Comparison of ENCODE assay signal across 11 mouse cellular contexts in the genomic region with DNA sequence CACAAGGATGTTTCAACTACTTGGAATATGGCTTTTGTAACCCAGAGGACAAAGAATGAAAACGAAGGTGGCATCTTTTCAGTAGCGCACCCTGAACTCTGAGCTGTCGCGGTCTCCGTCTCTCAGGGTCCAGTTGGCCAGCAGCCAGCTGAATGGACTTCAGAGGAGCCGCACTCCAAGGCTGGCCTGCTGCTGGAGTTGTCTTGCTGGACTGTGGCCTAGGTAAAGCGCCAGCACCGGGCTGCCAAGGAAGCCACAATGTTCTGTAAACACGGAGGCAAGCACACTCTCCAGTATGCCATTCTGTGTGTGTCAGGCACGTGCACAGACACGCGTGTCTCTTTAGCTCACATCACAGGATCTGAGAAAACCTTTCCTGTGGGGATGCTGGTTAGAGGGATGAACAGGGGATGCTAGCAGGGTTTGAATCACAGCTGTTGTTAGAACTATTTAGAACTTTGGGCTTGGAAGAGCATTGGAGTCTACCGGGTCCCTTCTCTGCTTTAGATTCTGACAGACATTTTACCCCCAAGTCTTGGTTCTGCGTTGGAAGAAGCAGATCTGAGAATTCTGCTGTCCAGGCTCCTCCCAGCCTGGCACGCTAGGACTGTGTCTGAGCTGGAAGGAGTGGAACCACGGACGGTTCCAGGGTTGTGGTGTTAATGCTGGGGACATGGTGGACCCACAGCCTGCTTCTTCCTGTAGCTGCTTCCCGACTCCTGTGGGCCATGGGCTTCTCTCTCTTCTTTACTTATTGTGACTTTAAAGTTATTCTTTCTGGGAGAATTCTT. TPM values are rescaled to one million over a fixed set of nuclear protein-coding genes. Genes with fewer than 3 reads are reported as not detected.
DNase-seq lines count a peak whose midpoint lies in the region; ATAC-seq lines count a peak whose summit lies in the region.
"Had no signal": no experiment of that assay in that cellular context is flagged by ENCODE, and none has a peak within 500 bp of the region (broad histone marks: within the 10 kb centered on the region; RNA-seq: fewer than 3 reads in every experiment).

No protein-coding gene starts in this region.

- DNase-seq in heart, adult 9 months (ENCODE audit: low spot score in 2 of 2), result peak; percentile 37 to 54
- peak; percentile 89 for DNase-seq in adrenal gland, adult 2 months
- peak; percentile 58 to 63 for DNase-seq in heart, postnatal 14 days
- no peak for DNase-seq in embryo, embryonic 9.5 days (ENCODE audit: extremely low spot score)
- DNase-seq in spleen, postnatal 10 days (ENCODE audit: low spot score in 2 of 2), result no peak

- H3K27me3 ChIP-seq in heart, embryonic 12.5 days (replicated peaks), result no peaks in the 10 kb centered on the region
- H3K27me3 ChIP-seq in lung, embryonic 15.5 days, result no peaks in the 10 kb centered on the region
- H3K27me3 ChIP-seq in intestine, embryonic 16.5 days (replicated peaks; ENCODE audit: control insufficient read depth, insufficient read depth, low read length), result no peaks in the 10 kb centered on the region
- H3K27me3 ChIP-seq: embryonic facial prominence, embryonic 12.5 days had no signal

- intact Hi-C loops in heart, postnatal 14 days (cut with DNase I), result no loop called here

- no peak overlapping the region for H3K4me2 ChIP-seq in heart, embryonic 12.5 days
- no peak overlapping the region for H3K4me2 ChIP-seq in lung, embryonic 15.5 days
- H3K4me2 ChIP-seq in intestine, embryonic 16.5 days (ENCODE audit: low read depth, low read length), result no peak overlapping the region
- H3K4me2 ChIP-seq: embryonic facial prominence, embryonic 12.5 days; liver, embryonic 11.5 days; neural tube, embryonic 13.5 days had no signal

- no peak overlapping the region for H3K9ac ChIP-seq in heart, embryonic 12.5 days
- no peak overlapping the region for H3K9ac ChIP-seq in lung, embryonic 15.5 days
- H3K9ac ChIP-seq in intestine, embryonic 16.5 days (ENCODE audit: low read depth, low read length), result no peak overlapping the region
- H3K9ac ChIP-seq: embryonic facial prominence, embryonic 12.5 days; neural tube, embryonic 13.5 days had no signal

- H3K27ac ChIP-seq in heart, embryonic 12.5 days (ENCODE audit: poor library complexity, severe bottlenecking), result no peak overlapping the region
- H3K27ac ChIP-seq in lung, embryonic 15.5 days, result 0 out of 2 replicates have a peak overlapping the region, but pooled peaks have one; percentile 25
- H3K27ac ChIP-seq in intestine, embryonic 16.5 days (ENCODE audit: low read length), result no peak overlapping the region
- H3K27ac ChIP-seq: embryonic facial prominence, embryonic 12.5 days; neural tube, embryonic 13.5 days had no signal

- no peak overlapping the region for H3K4me3 ChIP-seq in heart, embryonic 12.5 days
- no peak overlapping the region for H3K4me3 ChIP-seq in lung, embryonic 15.5 days
- no peak overlapping the region for H3K4me3 ChIP-seq in intestine, embryonic 16.5 days (ENCODE audit: low read length)
- H3K4me3 ChIP-seq: embryonic facial prominence, embryonic 12.5 days; neural tube, embryonic 13.5 days had no signal

- H3K36me3 ChIP-seq in heart, embryonic 12.5 days, result peaks cover 12% of the 10 kb centered on the region; the same call in 1 of the 2 replicates
- H3K36me3 ChIP-seq in lung, embryonic 15.5 days, result peaks cover 4% of the 10 kb centered on the region; the same call in 1 of the 2 replicates
- H3K36me3 ChIP-seq in intestine, embryonic 16.5 days (ENCODE audit: control insufficient read depth, insufficient read depth, low read length), result no peaks in the 10 kb centered on the region
- H3K36me3 ChIP-seq: neural tube, embryonic 13.5 days had no signal

- H3K9me3 ChIP-seq in heart, embryonic 12.5 days (replicated peaks), result no peaks in the 10 kb centered on the region
- no peaks in the 10 kb centered on the region for H3K9me3 ChIP-seq in lung, embryonic 15.5 days
- H3K9me3 ChIP-seq in intestine, embryonic 16.5 days (ENCODE audit: control insufficient read depth, low read length), result no peaks in the 10 kb centered on the region
- H3K9me3 ChIP-seq: embryonic facial prominence, embryonic 12.5 days; neural tube, embryonic 13.5 days had no signal

- ATAC-seq in heart, embryonic 12.5 days (ENCODE audit: insufficient number of reproducible peaks, low FRiP score), result no peak
- peak; percentile 62; the same call in 1 of the 2 replicates for ATAC-seq in lung, embryonic 15.5 days (ENCODE audit: borderline replicate concordance, extremely low read depth, low FRiP score, low TSS enrichment)
- ATAC-seq in intestine, embryonic 16.5 days, result no peak

- peaks cover 11% of the 10 kb centered on the region; the same call in 1 of the 2 replicates for H3K4me1 ChIP-seq in heart, embryonic 12.5 days (replicated peaks)
- H3K4me1 ChIP-seq in lung, embryonic 15.5 days, result peaks cover 22% of the 10 kb centered on the region; the same call in 1 of the 2 replicates
- no peaks in the 10 kb centered on the region for H3K4me1 ChIP-seq in intestine, embryonic 16.5 days (ENCODE audit: control insufficient read depth, insufficient read depth, low read length)

- WGBS in heart, embryonic 12.5 days, result 79% methylated on average over 18 of the region's 18 CpGs
- 55% methylated on average over 18 of the region's 18 CpGs for WGBS in lung, embryonic 15.5 days
- 78% methylated on average over 18 of the region's 18 CpGs for WGBS in intestine, embryonic 16.5 days

RNA-seq across cellular contexts. Expression of a gene that starts 16.1 kb away (rescaled TPM):
- polyA plus RNA-seq in heart, embryonic 12.5 days (2016; fragmentation: Nextera tagmentation; extraction: Ambion mirVana), result 20.2 and 21.0 TPM in 2 replicates
- total RNA-seq in adrenal gland, adult 2 months (2021), result 10 to 100 TPM; 43.4 to 58.9 TPM
- polyA plus RNA-seq in adrenal gland, adult 2 months (2012; rRNA removed), result 67.2 and 95.2 TPM in 2 replicates
- total RNA-seq in heart, postnatal 14 days (2021), result 10 to 100 TPM; 74.4 to 88.1 TPM
- polyA plus RNA-seq in lung, embryonic 15.5 days (2015; fragmentation: Nextera tagmentation; extraction: Ambion mirVana), result 23.4 and 23.8 TPM in 2 replicates
- polyA plus RNA-seq in intestine, embryonic 16.5 days (2015; fragmentation: Nextera tagmentation; extraction: Ambion mirVana), result 3.5 and 3.7 TPM in 2 replicates

Comparison
In these comparisons a context has a peak if more than half of its experiments do, and no peak if none do; other contexts are left out.
1. DNase-seq: peak in heart, adult 9 months (2 of 2), adrenal gland, adult 2 months (single experiment) and heart, postnatal 14 days (2 of 2); none in embryo, embryonic 9.5 days (single experiment) and spleen, postnatal 10 days (0 of 2).